Mouse (Mus musculus) heart, embryonic 11.5 days (tissue): ENCODE data around the gene Cntrl. TPM values are rescaled to one million over a fixed set of nuclear protein-coding genes. Genes with fewer than 3 reads are reported as not detected.

Experiments used
- ATAC-seq: fragments of 200-750 bp; cut with Nextera tagmentation; replicated peaks from 2 replicates; pipeline ENCODE4 v1.8.0; 2017; ENCODE audit warnings: moderate library complexity; ENCODE audit not compliant: insufficient number of reproducible peaks, low FRiP score, low TSS enrichment
- H3K27ac ChIP-seq: fragments of 300-500 bp; sonication (generic); 2 replicates; pipeline ENCODE4 v1.5.1; 2014; ENCODE audit warnings: mild to moderate bottlenecking, low read depth, low read length
- H3K27me3 ChIP-seq: fragments of 300-500 bp; sonication (generic); 2 replicates; pipeline ENCODE4 v1.6.1; 2014; ENCODE audit warnings: mild to moderate bottlenecking, low read length, mixed read lengths; ENCODE audit not compliant: control insufficient read depth, insufficient read depth
- H3K36me3 ChIP-seq: fragments of 300-500 bp; sonication (generic); 2 replicates; pipeline ENCODE4 v1.6.1; 2014; ENCODE audit warnings: mild to moderate bottlenecking, low read length, moderate library complexity, mixed read lengths; ENCODE audit not compliant: control insufficient read depth, insufficient read depth
- H3K4me1 ChIP-seq: fragments of 300-500 bp; sonication (generic); 2 replicates; pipeline ENCODE4 v1.6.1; 2014; ENCODE audit warnings: low read length; ENCODE audit not compliant: control insufficient read depth, insufficient read depth
- H3K4me2 ChIP-seq: fragments of 300-500 bp; sonication (generic); 2 replicates; pipeline ENCODE4 v1.6.1; 2014; ENCODE audit warnings: mild to moderate bottlenecking, moderate library complexity
- H3K4me3 ChIP-seq: fragments of 300-500 bp; sonication (generic); 2 replicates; pipeline ENCODE4 v1.5.1; 2014; ENCODE audit warnings: low read depth, low read length
- H3K9ac ChIP-seq: fragments of 300-500 bp; sonication (generic); 2 replicates; pipeline ENCODE4 v1.6.1; 2014; ENCODE audit warnings: mild to moderate bottlenecking, low read depth, low read length, moderate library complexity
- H3K9me3 ChIP-seq: fragments of 300-500 bp; sonication (generic); replicated peaks from 2 replicates; pipeline ENCODE4 v1.6.1; 2016; ENCODE audit warnings: low read length; ENCODE audit not compliant: control insufficient read depth
- WGBS: fragments of 180-500 bp; shearing (Covaris S2); extraction: QIAGEN DNeasy Blood & Tissue Kit; methylation state at CpG from one replicate; pipeline ENCODE4 v1.1.7; 2014; ENCODE audit not compliant: insufficient replicate concordance; 5-methylcytosine and 5-hydroxymethylcytosine counted together
- polyA plus RNA-seq: library from polyadenylated mRNA; unstranded; fragments of >200 nt; fragmentation: Nextera tagmentation; extraction: Ambion mirVana; gene quantifications from 2 replicates; pipeline ENCODE4 v1.2.1, GENCODE M21; 2014

The Cntrl gene
- polyA plus RNA-seq = 18.9 and 23.0 TPM in 2 replicates

DNA sequence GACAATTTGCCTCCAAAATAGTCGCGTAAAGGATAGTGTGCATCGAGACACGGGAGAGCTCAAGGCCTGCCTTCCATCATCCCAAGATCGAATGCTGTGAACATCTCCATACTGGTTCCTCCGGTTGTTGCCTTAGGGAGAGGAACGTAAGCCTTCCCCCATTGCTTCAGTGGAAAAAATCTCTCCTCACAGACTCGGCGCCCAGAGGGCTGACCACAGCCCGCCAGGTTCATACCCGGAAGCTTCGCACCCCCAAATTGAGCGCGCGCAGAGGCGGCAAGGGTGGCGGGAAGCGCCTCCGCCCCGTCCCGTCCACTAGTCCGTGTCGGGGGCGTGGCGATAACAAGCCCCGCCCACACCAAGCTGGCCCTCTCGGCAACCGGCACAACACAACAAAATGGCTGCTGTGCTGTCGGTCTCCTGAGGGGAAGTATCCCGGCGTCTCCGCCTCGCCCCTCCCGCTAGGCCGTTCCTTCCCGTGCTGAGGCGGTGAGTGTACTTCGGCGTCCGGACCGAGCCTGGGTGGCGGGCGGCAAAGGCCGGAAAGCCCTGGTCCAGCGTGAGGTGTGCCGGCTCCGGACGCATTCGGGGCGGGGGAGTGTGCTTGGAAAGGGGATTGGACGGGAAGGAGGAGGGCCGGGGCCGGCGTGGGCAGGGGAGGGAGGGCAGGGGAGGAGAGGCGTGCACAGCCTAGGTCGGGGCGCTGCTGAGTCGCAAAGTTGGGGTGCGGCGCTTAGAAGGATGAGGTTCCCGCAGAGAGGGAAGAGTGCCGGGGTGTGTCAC lies at the start of gene Cntrl:
Gene Cntrl (plus strand): TSS at position 352 of the 783 bp plus-strand sequence.
- Histone ChIP-seq H3K4me3 (peak within 1 kb of the TSS; percentile 91), H3K36me3 (no peaks in the 10 kb centered on the region), H3K27me3 (no peaks in the 10 kb centered on the region), H3K27ac (peak within 1 kb of the TSS; percentile 88), H3K9me3 (no peaks in the 10 kb centered on the region), H3K4me2 (peak within 1 kb of the TSS; percentile 71), H3K4me1 (no peaks in the 10 kb centered on the region; the same call in 1 of the 2 replicates), H3K9ac (peak within 1 kb of the TSS; percentile 80)
- ATAC-seq = peak; percentile 94
- WGBS = under 1% methylated on average over 62 of the region's 62 CpGs

DNA sequence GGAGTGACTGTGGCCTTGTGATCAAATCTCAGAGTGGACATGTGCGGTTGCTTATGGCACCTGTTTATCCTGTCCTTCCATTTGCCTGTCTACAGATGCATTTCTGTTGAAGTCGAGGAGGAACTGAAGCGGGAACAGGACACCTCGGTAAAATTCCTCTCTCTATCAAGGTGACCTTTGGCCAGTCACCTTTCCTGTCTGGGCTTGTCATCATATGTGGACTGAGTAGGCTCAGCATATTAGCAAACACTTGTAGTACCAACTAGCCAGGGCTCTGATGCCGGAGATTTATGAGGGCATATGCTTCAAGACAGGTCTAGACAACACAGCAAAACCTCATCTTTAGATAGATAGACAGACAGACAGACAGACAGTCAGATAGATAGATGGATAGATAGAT lies 49.0 kb upstream of the Cntrl start:
- ATAC-seq = no peak
- Histone ChIP-seq H3K36me3 (no peaks in the 10 kb centered on the region), H3K4me2 (no peak overlapping the region), H3K4me1 (no peaks in the 10 kb centered on the region), H3K27me3 (no peaks in the 10 kb centered on the region), H3K27ac (no peak overlapping the region), H3K4me3 (no peak overlapping the region), H3K9me3 (no peaks in the 10 kb centered on the region), H3K9ac (no peak overlapping the region)
- 73% methylated on average over 5 of the region's 5 CpGs for WGBS

DNA sequence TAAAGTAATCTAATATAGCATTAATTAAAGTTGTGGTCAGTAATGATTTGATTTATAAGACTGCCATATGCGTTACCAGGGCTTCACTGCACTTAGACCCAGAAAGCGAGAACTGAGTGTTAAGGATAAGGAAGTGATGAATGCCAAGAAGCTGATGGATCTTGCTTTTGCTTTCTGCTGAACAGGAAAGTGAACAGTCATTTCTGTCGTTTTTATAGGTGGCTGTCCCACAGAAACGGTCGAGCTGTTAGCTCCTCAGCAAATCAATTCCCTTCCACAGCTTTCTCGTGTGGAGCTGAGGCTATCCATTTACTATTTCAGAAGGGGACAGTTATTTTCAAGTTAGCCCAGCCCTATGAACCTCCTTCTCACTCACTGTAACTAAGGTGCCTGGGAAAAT lies 48.4 kb upstream of the Cntrl start:
- H3K4me2 ChIP-seq = no peak overlapping the region
- H3K4me3 ChIP-seq = no peak overlapping the region
- WGBS = 65% methylated on average over 6 of the region's 6 CpGs
- no peaks in the 10 kb centered on the region for H3K4me1 ChIP-seq
- no peaks in the 10 kb centered on the region for H3K9me3 ChIP-seq
- no peak for ATAC-seq
- H3K36me3 ChIP-seq = no peaks in the 10 kb centered on the region
- H3K9ac ChIP-seq = no peak overlapping the region
- no peak overlapping the region for H3K27ac ChIP-seq
- no peaks in the 10 kb centered on the region for H3K27me3 ChIP-seq

GRCm38 (mm10) chr2:35061338-35061737 lies 48.0 kb upstream of the Cntrl start, which contains the start of gene Hc:
TSS of gene Hc (minus strand) at chr2:35061438.
- H3K9ac ChIP-seq = no peak within 1 kb of the TSS
- H3K9me3 ChIP-seq = no peaks in the 10 kb centered on the region
- H3K4me3 ChIP-seq = no peak within 1 kb of the TSS
- 70% methylated on average over 5 of the region's 5 CpGs for WGBS
- no peak for ATAC-seq
- H3K27me3 ChIP-seq = no peaks in the 10 kb centered on the region
- H3K36me3 ChIP-seq = no peaks in the 10 kb centered on the region
- H3K4me1 ChIP-seq = no peaks in the 10 kb centered on the region
- no peak within 1 kb of the TSS for H3K4me2 ChIP-seq
- H3K27ac ChIP-seq = no peak within 1 kb of the TSS

- ATAC-seq = no peak
- H3K9me3 ChIP-seq = no peaks in the 10 kb centered on the region
- H3K9ac ChIP-seq = no peak overlapping the region
- no peaks in the 10 kb centered on the region for H3K27me3 ChIP-seq
- H3K4me1 ChIP-seq = no peaks in the 10 kb centered on the region
- no peaks in the 10 kb centered on the region for H3K36me3 ChIP-seq
- H3K4me2 ChIP-seq = no peak overlapping the region
- WGBS = 80% methylated on average over 6 of the region's 6 CpGs
- H3K4me3 ChIP-seq = no peak overlapping the region
- no peak overlapping the region for H3K27ac ChIP-seq
These were observed 45.8 kb upstream of the Cntrl start for GRCm38 (mm10) chr2:35063333-35064030.

- Histone ChIP-seq H3K9me3 (no peaks in the 10 kb centered on the region), H3K4me3 (no peak overlapping the region), H3K27me3 (no peaks in the 10 kb centered on the region), H3K4me1 (no peaks in the 10 kb centered on the region), H3K27ac (no peak overlapping the region), H3K9ac (no peak overlapping the region), H3K4me2 (no peak overlapping the region), H3K36me3 (no peaks in the 10 kb centered on the region)
- 81% methylated on average over 13 of the region's 13 CpGs for WGBS
- no peak for ATAC-seq
These were observed 42.7 kb upstream of the Cntrl start for GRCm38 (mm10) chr2:35066525-35067082.

GRCm38 (mm10) chr2:35067117-35067516 lies 42.2 kb upstream of the Cntrl start:
- Histone ChIP-seq H3K36me3 (no peaks in the 10 kb centered on the region), H3K4me2 (no peak overlapping the region), H3K9me3 (no peaks in the 10 kb centered on the region), H3K27me3 (no peaks in the 10 kb centered on the region), H3K4me3 (no peak overlapping the region), H3K27ac (no peak overlapping the region), H3K4me1 (no peaks in the 10 kb centered on the region), H3K9ac (no peak overlapping the region)
- no peak for ATAC-seq
- WGBS = 84% methylated on average over 11 of the region's 11 CpGs

- ATAC-seq = no peak
- Histone ChIP-seq H3K9me3 (no peaks in the 10 kb centered on the region; the same call in 1 of the 2 replicates), H3K4me3 (no peak overlapping the region), H3K36me3 (no peaks in the 10 kb centered on the region), H3K9ac (no peak overlapping the region), H3K4me1 (no peaks in the 10 kb centered on the region), H3K4me2 (no peak overlapping the region), H3K27ac (no peak overlapping the region), H3K27me3 (no peaks in the 10 kb centered on the region)
- WGBS = 91% methylated on average over 1 of the region's 1 CpGs
These were observed 40.2 kb upstream of the Cntrl start for GRCm38 (mm10) chr2:35069124-35069523.
